Mouse (Mus musculus) kidney, postnatal 0 days (tissue): ENCODE data around the gene Pcgf5. TPM values are rescaled to one million over a fixed set of nuclear protein-coding genes. Genes with fewer than 3 reads are reported as not detected.

Source experiments
- ATAC-seq: fragments of 200-750 bp; cut with Nextera tagmentation; replicated peaks from 2 replicates; pipeline ENCODE4 v1.8.0; 2017; ENCODE audit warnings: low read depth, moderate number of reproducible peaks, moderate TSS enrichment, moderate library complexity; ENCODE audit not compliant: low FRiP score
- DNase-seq: peaks from one replicate; pipeline ENCODE4 v3.0.0-alpha.2; 2016; ENCODE audit warnings: low spot score
- H3K27ac ChIP-seq: fragments of 300-500 bp; sonication (generic); 2 replicates; pipeline ENCODE4 v1.5.1; 2014; ENCODE audit warnings: mild to moderate bottlenecking
- H3K27me3 ChIP-seq: fragments of 300-500 bp; sonication (generic); 2 replicates; pipeline ENCODE4 v1.6.1; 2014; ENCODE audit warnings: low read length, mixed read lengths; ENCODE audit not compliant: insufficient read depth
- H3K36me3 ChIP-seq: fragments of 300-500 bp; sonication (generic); 2 replicates; pipeline ENCODE4 v1.6.1; 2014; ENCODE audit warnings: low read length, mixed read lengths; ENCODE audit not compliant: insufficient read depth
- H3K4me1 ChIP-seq: fragments of 300-500 bp; sonication (generic); replicated peaks from 2 replicates; pipeline ENCODE4 v1.6.1; 2014; ENCODE audit warnings: antibody characterized with exemption, low read length, mixed read lengths; ENCODE audit not compliant: insufficient read depth
- H3K4me2 ChIP-seq: fragments of 300-500 bp; sonication (generic); 2 replicates; pipeline ENCODE4 v1.6.1; 2014; ENCODE audit warnings: mild to moderate bottlenecking, low read length, moderate library complexity, mixed read lengths
- H3K4me3 ChIP-seq: fragments of 300-500 bp; sonication (generic); replicated peaks from 2 replicates; pipeline ENCODE4 v1.5.1; 2014; ENCODE audit warnings: low read depth, low read length
- H3K9ac ChIP-seq: fragments of 300-500 bp; sonication (generic); 2 replicates; pipeline ENCODE4 v1.6.1; 2014; ENCODE audit warnings: low read depth, low read length
- H3K9me3 ChIP-seq: fragments of 300-500 bp; sonication (generic); replicated peaks from 2 replicates; pipeline ENCODE4 v1.6.1; 2016; ENCODE audit warnings: low read length, inconsistent platforms, mixed read lengths
- CTCF ChIP-seq: IDR thresholded peaks from 2 replicates; pipeline ENCODE4 v1.5.1; 2016; ENCODE audit warnings: antibody characterized with exemption, low read depth, mild to moderate bottlenecking, moderate library complexity
- WGBS: fragments of 180-500 bp; shearing (Covaris S2); extraction: QIAGEN DNeasy Blood & Tissue Kit; methylation state at CpG from one replicate; pipeline ENCODE4 v1.1.7; 2014; 5-methylcytosine and 5-hydroxymethylcytosine counted together
- polyA plus RNA-seq: library from polyadenylated mRNA; unstranded; fragments of >200 nt; fragmentation: Nextera tagmentation; extraction: Ambion mirVana; gene quantifications from 2 replicates; pipeline ENCODE4 v1.2.1, GENCODE M21; 2015

The Pcgf5 gene
- 12.5 and 14.0 TPM in 2 replicates for polyA plus RNA-seq

GRCm38 (mm10) chr19:36348161-36348800 is at the start of gene Pcgf5:
TSS of gene Pcgf5 (plus strand) at chr19:36348309.
- H3K36me3 ChIP-seq = no peaks in the 10 kb centered on the region
- peak; percentile 70 for ATAC-seq
- peak within 1 kb of the TSS; percentile 64 for H3K4me3 ChIP-seq
- H3K27ac ChIP-seq = peak within 1 kb of the TSS; percentile 9; the same call in 1 of the 2 replicates
- no peak for TF ChIP-seq CTCF
- H3K27me3 ChIP-seq = peaks cover 22% of the 10 kb centered on the region
- no peaks in the 10 kb centered on the region for H3K4me1 ChIP-seq
- H3K4me2 ChIP-seq = peak within 1 kb of the TSS; percentile 99
- DNase-seq = peak; percentile 67
- WGBS = 0% methylated on average over 75 of the region's 92 CpGs
- no peaks in the 10 kb centered on the region for H3K9me3 ChIP-seq
- H3K9ac ChIP-seq = peak within 1 kb of the TSS; percentile 58

DNA sequence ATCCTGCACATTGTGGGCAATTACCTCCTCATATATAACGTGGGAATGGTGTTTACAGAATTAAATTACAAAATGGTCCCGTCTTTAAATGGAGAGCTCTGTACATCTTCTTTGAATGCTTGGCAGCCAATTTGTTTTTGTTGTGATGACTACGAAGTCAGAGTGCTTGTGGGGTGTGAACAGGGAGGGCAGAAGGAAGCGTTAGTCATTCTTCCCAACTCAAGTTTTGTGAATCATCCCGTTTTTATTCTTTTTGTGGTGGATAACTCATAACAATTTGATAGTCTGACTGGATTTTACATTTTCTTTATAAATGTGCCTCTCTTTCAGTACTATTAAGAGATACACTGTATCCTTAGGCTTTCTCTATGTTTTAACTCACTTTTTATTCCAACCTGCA is 42.6 kb upstream of the Pcgf5 start:
- 50% methylated on average over 5 of the region's 5 CpGs for WGBS
- no peak for ATAC-seq
- H3K4me1 ChIP-seq = no peaks in the 10 kb centered on the region

GRCm38 (mm10) chr19:36314010-36314409 is 34.1 kb upstream of the Pcgf5 start:
- no peak overlapping the region for H3K27ac ChIP-seq
- DNase-seq = no peak
- 87% methylated on average over 5 of the region's 5 CpGs for WGBS

More for the DNA sequence above, 42.6 kb upstream of the Pcgf5 start:
- Histone ChIP-seq H3K27me3 (no peaks in the 10 kb centered on the region), H3K4me3 (no peak overlapping the region), H3K9ac (no peak overlapping the region), H3K4me2 (no peak overlapping the region), H3K27ac (no peak overlapping the region), H3K36me3 (no peaks in the 10 kb centered on the region), H3K9me3 (no peaks in the 10 kb centered on the region)
- TF ChIP-seq CTCF = no peak
- no peak for DNase-seq

DNA sequence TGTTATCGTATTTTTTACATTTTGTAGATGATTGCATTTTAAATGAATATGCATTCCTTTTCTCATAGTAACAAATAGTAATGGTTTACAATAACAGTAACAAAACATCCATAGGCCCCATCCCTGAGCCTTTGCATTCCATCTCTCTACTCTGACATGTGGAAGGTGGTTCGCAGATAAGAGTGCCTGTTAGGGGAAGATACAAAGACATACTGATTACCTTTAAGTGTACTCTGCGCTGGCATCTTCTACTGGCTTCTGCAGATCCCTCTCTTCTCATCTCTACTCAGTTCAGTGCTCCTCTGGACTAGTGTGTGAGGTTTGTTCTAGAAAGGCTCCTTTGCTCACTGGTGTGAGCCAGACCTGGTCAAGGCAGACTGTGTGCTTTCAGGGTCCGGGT is 28.4 kb upstream of the Pcgf5 start:
- no peaks in the 10 kb centered on the region for H3K9me3 ChIP-seq
- no peaks in the 10 kb centered on the region for H3K36me3 ChIP-seq
- ATAC-seq = no peak
- H3K27me3 ChIP-seq = no peaks in the 10 kb centered on the region
- H3K4me1 ChIP-seq = no peaks in the 10 kb centered on the region
- no peak for TF ChIP-seq CTCF
- H3K9ac ChIP-seq = no peak overlapping the region
- H3K4me3 ChIP-seq = no peak overlapping the region
- DNase-seq = no peak
- no peak overlapping the region for H3K4me2 ChIP-seq
- WGBS = 87% methylated on average over 4 of the region's 4 CpGs
- H3K27ac ChIP-seq = no peak overlapping the region

More at GRCm38 (mm10) chr19:36314010-36314409, 34.1 kb upstream of the Pcgf5 start:
- no peak overlapping the region for H3K4me3 ChIP-seq
- no peaks in the 10 kb centered on the region for H3K27me3 ChIP-seq
- H3K9ac ChIP-seq = no peak overlapping the region
- no peaks in the 10 kb centered on the region for H3K9me3 ChIP-seq
- no peak overlapping the region for H3K4me2 ChIP-seq
- H3K4me1 ChIP-seq = no peaks in the 10 kb centered on the region
- no peak for ATAC-seq
- TF ChIP-seq CTCF = no peak
- no peaks in the 10 kb centered on the region for H3K36me3 ChIP-seq

GRCm38 (mm10) chr19:36321066-36321465 is 27.0 kb upstream of the Pcgf5 start:
- DNase-seq (no peak), ATAC-seq (no peak)
- Histone ChIP-seq H3K4me3 (no peak overlapping the region), H3K4me1 (no peaks in the 10 kb centered on the region), H3K27ac (no peak overlapping the region), H3K4me2 (no peak overlapping the region), H3K9me3 (no peaks in the 10 kb centered on the region), H3K27me3 (no peaks in the 10 kb centered on the region), H3K36me3 (no peaks in the 10 kb centered on the region), H3K9ac (no peak overlapping the region)
- no peak for TF ChIP-seq CTCF
- WGBS = 87% methylated on average over 3 of the region's 3 CpGs

DNA sequence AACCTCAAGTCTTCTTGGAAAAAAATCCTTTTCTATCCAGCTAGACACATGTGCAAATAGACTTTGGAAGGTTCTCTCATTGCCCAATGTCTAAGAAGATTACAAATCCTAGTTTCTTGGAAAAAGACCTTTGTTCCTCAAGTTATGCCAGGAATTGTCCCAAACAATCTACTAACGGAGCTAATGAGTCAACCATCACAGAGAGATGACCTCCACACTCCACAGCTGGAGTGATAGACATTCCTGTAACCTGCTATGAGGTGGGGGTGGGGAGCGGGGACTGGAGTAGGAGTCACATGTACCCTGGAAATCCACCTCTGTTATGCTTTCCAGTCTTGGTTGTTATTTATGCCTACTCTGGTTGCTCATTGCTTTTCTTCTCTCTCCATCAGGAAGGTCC is 24.8 kb upstream of the Pcgf5 start:
- Histone ChIP-seq H3K27me3 (no peaks in the 10 kb centered on the region), H3K4me2 (no peak overlapping the region), H3K4me3 (no peak overlapping the region), H3K36me3 (no peaks in the 10 kb centered on the region), H3K9me3 (no peaks in the 10 kb centered on the region), H3K9ac (no peak overlapping the region), H3K4me1 (no peaks in the 10 kb centered on the region), H3K27ac (no peak overlapping the region)
- WGBS = 65% methylated on average over 2 of the region's 2 CpGs
- ATAC-seq (no peak), DNase-seq (peak; percentile 7)
- TF ChIP-seq CTCF = no peak

DNA sequence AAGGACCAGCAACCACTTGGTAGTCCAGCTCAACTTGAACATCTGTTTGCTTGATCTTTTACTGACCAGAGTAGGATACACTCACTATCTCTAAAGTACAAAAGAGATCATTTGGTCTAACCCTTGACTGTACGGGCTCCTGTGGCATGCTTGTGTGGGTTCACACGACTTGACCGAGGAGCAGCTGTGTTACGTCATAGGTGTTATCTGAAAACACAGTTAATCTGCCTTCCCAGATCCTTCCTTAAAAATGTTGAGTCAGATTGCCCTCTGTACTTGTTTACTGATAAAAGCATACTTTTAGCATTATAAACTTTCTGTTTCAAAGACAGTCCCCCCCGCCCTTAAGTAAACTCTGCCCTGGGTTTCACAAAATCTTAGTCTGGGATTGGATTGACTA is 19.4 kb upstream of the Pcgf5 start:
- H3K4me3 ChIP-seq = no peak overlapping the region
- H3K27me3 ChIP-seq = no peaks in the 10 kb centered on the region
- H3K4me1 ChIP-seq = no peaks in the 10 kb centered on the region
- no peak overlapping the region for H3K4me2 ChIP-seq
- no peak overlapping the region for H3K9ac ChIP-seq
- no peak for ATAC-seq
- H3K36me3 ChIP-seq = no peaks in the 10 kb centered on the region
- DNase-seq = no peak
- TF ChIP-seq CTCF = no peak
- H3K27ac ChIP-seq = no peak overlapping the region
- no peaks in the 10 kb centered on the region for H3K9me3 ChIP-seq
- 74% methylated on average over 5 of the region's 5 CpGs for WGBS
